Mouse (Mus musculus): ENCODE data around the gene Gpr153. TPM values are rescaled to one million over a fixed set of nuclear protein-coding genes. Genes with fewer than 3 reads are reported as not detected.

The Gpr153 gene
- 4.5 TPM for polyA plus RNA-seq (2015; fragmentation: Illumina TruSeq; extraction: RNeasy Lipid Tissue Mini Kit (QIAGEN cat#74804); ENCODE audit: insufficient read depth, low read depth, low replicate concordance)

GRCm38 (mm10) chr4:152273621-152274236 lies at the start of gene Gpr153:
Gene Gpr153 (plus strand): TSS chr4:152274232.

GRCm38 (mm10) chr4:152291562-152291961 lies 17.5 kb downstream of the Gpr153 start, which contains the start of gene Hes3:
Gene Hes3 (minus strand): TSS chr4:152291662.

DNA sequence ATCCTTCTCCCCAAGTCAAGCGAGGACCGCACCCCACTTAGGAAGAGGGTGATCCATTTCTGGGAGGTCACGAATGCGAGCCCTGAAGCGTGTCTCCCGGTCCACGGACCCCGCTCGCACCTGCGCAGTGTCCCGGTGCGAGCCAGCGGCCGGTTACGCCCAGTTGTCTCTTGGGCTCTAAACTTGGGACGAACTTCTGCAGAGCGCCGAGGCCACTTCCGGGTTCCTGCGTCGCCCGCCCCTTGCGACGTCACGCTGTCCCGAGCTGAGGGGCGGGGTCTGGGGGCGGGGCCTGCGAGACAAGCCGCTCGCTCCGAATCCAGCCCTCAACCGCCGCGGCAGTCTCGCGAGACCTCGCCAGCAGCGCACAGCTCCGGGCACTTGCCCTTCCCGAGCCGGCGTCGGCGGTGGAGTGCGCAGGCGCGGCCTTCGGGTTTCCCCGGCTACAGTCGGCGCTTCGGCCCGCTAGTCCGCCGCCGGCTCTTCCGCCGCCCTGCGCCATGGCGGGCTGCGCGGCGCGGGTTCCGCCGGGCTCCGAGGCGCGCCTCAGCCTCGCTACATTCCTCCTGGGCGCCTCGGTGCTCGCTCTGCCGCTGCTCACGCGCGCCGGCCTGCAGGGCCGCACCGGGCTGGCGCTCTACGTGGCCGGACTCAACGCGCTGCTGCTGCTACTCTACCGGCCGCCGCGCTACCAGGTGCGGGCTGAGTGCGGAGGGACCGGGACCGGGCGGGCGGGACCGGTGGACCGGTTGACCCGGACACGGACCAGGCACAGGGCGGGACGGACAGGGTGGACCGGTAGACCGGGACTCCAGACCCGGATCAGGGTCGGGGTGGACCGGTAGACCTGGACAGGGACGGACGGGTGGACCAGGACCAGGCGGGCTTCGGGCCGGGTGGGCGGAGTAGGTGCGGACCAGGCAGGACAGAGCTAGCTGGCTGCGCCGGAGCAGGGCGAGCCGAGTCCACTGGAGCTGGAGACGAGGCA lies 23.1 kb downstream of the Gpr153 start, which contains the start of gene Icmt:
Icmt (plus strand) TSS at position 354 of the 988 bp plus-strand sequence.

DNA sequence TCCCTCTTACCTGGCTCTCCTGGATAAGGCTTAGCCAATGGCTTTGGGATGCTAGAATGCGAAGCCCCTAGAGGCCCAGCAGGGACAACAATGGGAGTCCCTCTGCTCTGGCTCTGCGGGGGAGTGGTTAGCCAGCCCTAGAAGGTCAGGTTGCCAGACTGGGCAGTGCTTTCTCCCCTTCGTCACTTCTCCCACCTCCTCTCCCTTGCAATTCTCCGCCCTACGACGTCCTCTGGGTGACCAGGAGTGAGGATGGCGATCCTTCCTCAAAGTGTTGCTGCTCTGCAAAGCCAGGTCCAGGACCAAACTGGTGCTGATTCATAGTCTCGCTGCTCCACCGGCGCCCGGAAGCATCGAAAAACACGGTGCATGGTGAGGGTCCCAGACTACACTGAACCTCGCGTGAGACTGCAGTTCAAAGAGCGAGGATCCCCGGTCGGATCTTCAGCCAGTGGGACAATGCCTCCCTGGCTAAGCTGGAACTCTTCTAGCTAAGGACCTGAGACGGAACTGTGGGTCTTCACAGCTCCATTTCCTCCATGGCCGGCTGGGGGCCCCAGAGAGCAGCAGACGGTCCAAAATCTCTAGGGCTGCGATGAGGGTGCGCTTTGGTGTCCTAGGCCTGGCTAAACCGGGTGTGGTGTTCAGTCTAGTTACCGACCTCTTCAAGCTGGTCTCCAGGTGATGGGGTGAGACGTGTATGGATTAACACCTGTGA lies 44.6 kb downstream of the Gpr153 start, which contains the start of gene Rnf207:
Rnf207 (minus strand) TSS at position 477 of the 718 bp plus-strand sequence.

GRCm38 (mm10) chr4:152325574-152326411 lies 51.8 kb downstream of the Gpr153 start, which contains the start of gene Rpl22:
Gene Rpl22 (plus strand): TSS chr4:152325742.

Other genes with a start within 250 kb of the Gpr153 start
- gene Zbtb48, start 246.6 kb upstream of the Gpr153 start, polyA plus RNA-seq (2015; fragmentation: Illumina TruSeq; extraction: RNeasy Lipid Tissue Mini Kit (QIAGEN cat#74804); ENCODE audit: insufficient read depth, low read depth, low replicate concordance): 9.8 TPM
- not detected for gene Tas1r1, start 235.7 kb upstream of the Gpr153 start, polyA plus RNA-seq (2015; fragmentation: Illumina TruSeq; extraction: RNeasy Lipid Tissue Mini Kit (QIAGEN cat#74804); ENCODE audit: insufficient read depth, low read depth, low replicate concordance)
- 5.2 TPM for gene Nol9, start 234.9 kb upstream of the Gpr153 start, polyA plus RNA-seq (2015; fragmentation: Illumina TruSeq; extraction: RNeasy Lipid Tissue Mini Kit (QIAGEN cat#74804); ENCODE audit: insufficient read depth, low read depth, low replicate concordance)
- 7.3 TPM for gene Plekhg5, start 201.7 kb upstream of the Gpr153 start, polyA plus RNA-seq (2015; fragmentation: Illumina TruSeq; extraction: RNeasy Lipid Tissue Mini Kit (QIAGEN cat#74804); ENCODE audit: insufficient read depth, low read depth, low replicate concordance)
- 2.1 TPM for gene Tnfrsf25, start 158.3 kb upstream of the Gpr153 start, polyA plus RNA-seq (2015; fragmentation: Illumina TruSeq; extraction: RNeasy Lipid Tissue Mini Kit (QIAGEN cat#74804); ENCODE audit: insufficient read depth, low read depth, low replicate concordance)
- 1.5 TPM for gene Espn, start 121.9 kb upstream of the Gpr153 start, polyA plus RNA-seq (2015; fragmentation: Illumina TruSeq; extraction: RNeasy Lipid Tissue Mini Kit (QIAGEN cat#74804); ENCODE audit: insufficient read depth, low read depth, low replicate concordance)
- not detected for gene Hes2, start 115.4 kb upstream of the Gpr153 start, polyA plus RNA-seq (2015; fragmentation: Illumina TruSeq; extraction: RNeasy Lipid Tissue Mini Kit (QIAGEN cat#74804); ENCODE audit: insufficient read depth, low read depth, low replicate concordance)
- 6.0 TPM for gene Acot7, start 96.1 kb upstream of the Gpr153 start, polyA plus RNA-seq (2015; fragmentation: Illumina TruSeq; extraction: RNeasy Lipid Tissue Mini Kit (QIAGEN cat#74804); ENCODE audit: insufficient read depth, low read depth, low replicate concordance)
- gene Hes3, start 17.4 kb downstream of the Gpr153 start, polyA plus RNA-seq (2015; fragmentation: Illumina TruSeq; extraction: RNeasy Lipid Tissue Mini Kit (QIAGEN cat#74804); ENCODE audit: insufficient read depth, low read depth, low replicate concordance): not detected
- gene Icmt, start 23.0 kb downstream of the Gpr153 start, polyA plus RNA-seq (2015; fragmentation: Illumina TruSeq; extraction: RNeasy Lipid Tissue Mini Kit (QIAGEN cat#74804); ENCODE audit: insufficient read depth, low read depth, low replicate concordance): 9.5 TPM
- not detected for gene Rnf207, start 44.8 kb downstream of the Gpr153 start, polyA plus RNA-seq (2015; fragmentation: Illumina TruSeq; extraction: RNeasy Lipid Tissue Mini Kit (QIAGEN cat#74804); ENCODE audit: insufficient read depth, low read depth, low replicate concordance)
- 217 TPM for gene Rpl22, start 51.5 kb downstream of the Gpr153 start, polyA plus RNA-seq (2015; fragmentation: Illumina TruSeq; extraction: RNeasy Lipid Tissue Mini Kit (QIAGEN cat#74804); ENCODE audit: insufficient read depth, low read depth, low replicate concordance)
- gene Chd5, start 64.4 kb downstream of the Gpr153 start, polyA plus RNA-seq (2015; fragmentation: Illumina TruSeq; extraction: RNeasy Lipid Tissue Mini Kit (QIAGEN cat#74804); ENCODE audit: insufficient read depth, low read depth, low replicate concordance): 1.3 TPM
- gene Nphp4, start 202.5 kb downstream of the Gpr153 start, polyA plus RNA-seq (2015; fragmentation: Illumina TruSeq; extraction: RNeasy Lipid Tissue Mini Kit (QIAGEN cat#74804); ENCODE audit: insufficient read depth, low read depth, low replicate concordance): 0.28 TPM
- 1.3 TPM for gene Kcnab2, start 203.6 kb downstream of the Gpr153 start, polyA plus RNA-seq (2015; fragmentation: Illumina TruSeq; extraction: RNeasy Lipid Tissue Mini Kit (QIAGEN cat#74804); ENCODE audit: insufficient read depth, low read depth, low replicate concordance)

Data from pancreas, adult 10 weeks (tissue).